Mouse (Mus musculus) urinary bladder, postnatal 0 days (tissue): ENCODE results near the gene Stfa3. TPM values are rescaled to one million over a fixed set of nuclear protein-coding genes. Genes with fewer than 3 reads are reported as not detected.

Experiments used
- polyA plus RNA-seq: library from polyadenylated mRNA; unstranded; fragments of >200 nt; fragmentation: Nextera tagmentation; extraction: Ambion mirVana; gene quantifications from 2 replicates; pipeline ENCODE4 v1.2.1, GENCODE M21; 2015

The Stfa3 gene
- polyA plus RNA-seq = 1.9 and 21.6 TPM in 2 replicates

GRCm38 (mm10) chr16:36455342-36455802, at the start of gene Stfa3:
TSS of gene Stfa3 (minus strand) at chr16:36455392.

GRCm38 (mm10) chr16:36408357-36408756, 46.8 kb downstream of the Stfa3 start, which contains the start of gene Stfa2:
TSS of gene Stfa2 (minus strand) at chr16:36408457.

Other genes with a start within 250 kb of the Stfa3 start
- gene Gm5416, start 245.0 kb downstream of the Stfa3 start, polyA plus RNA-seq = 3.4 TPM in 1 of 2 replicates, not detected in the other
- gene 2010005H15Rik, start 233.9 kb downstream of the Stfa3 start, polyA plus RNA-seq = 3.6 and 37.1 TPM in 2 replicates
- 5.1 and 29.0 TPM in 2 replicates for gene Stfa1, start 178.4 kb downstream of the Stfa3 start, polyA plus RNA-seq
- gene BC117090, start 121.1 kb downstream of the Stfa3 start, polyA plus RNA-seq = not detected in 2 replicates
- 4.3 and 18.5 TPM in 2 replicates for gene BC100530, start 87.6 kb downstream of the Stfa3 start, polyA plus RNA-seq
- gene Stfa2, start 46.9 kb downstream of the Stfa3 start, polyA plus RNA-seq = 1.3 and 12.5 TPM in 2 replicates
- gene Casr, start 106.7 kb upstream of the Stfa3 start, polyA plus RNA-seq = not detected in 2 replicates
- 1.6 and 3.7 TPM in 2 replicates for gene Cd86, start 210.7 kb upstream of the Stfa3 start, polyA plus RNA-seq
- gene Ildr1, start 238.6 kb upstream of the Stfa3 start, polyA plus RNA-seq = 31.1 and 36.6 TPM in 2 replicates